Mouse (Mus musculus) midbrain, embryonic 14.5 days (tissue): ENCODE results near the gene Chic1. TPM values are rescaled to one million over a fixed set of nuclear protein-coding genes. Genes with fewer than 3 reads are reported as not detected.

ENCODE experiments used
- ATAC-seq: fragments of 200-750 bp; cut with Nextera tagmentation; 2 replicates; pipeline ENCODE4 v1.8.0; 2017; ENCODE audit warnings: moderate number of reproducible peaks, moderate library complexity; ENCODE audit not compliant: low FRiP score, low TSS enrichment
- DNase-seq: peaks from one replicate; pipeline ENCODE4 v3.0.0-alpha.2; 2015
- H3K27ac ChIP-seq: fragments of 300-500 bp; sonication (generic); replicated peaks from 2 replicates; pipeline ENCODE4 v1.5.1; 2014; ENCODE audit warnings: mild to moderate bottlenecking, low read depth, low read length, moderate library complexity
- H3K27me3 ChIP-seq: fragments of 300-500 bp; sonication (generic); 2 replicates; pipeline ENCODE4 v1.6.1; 2014; ENCODE audit warnings: low read length, control low read depth, mixed read lengths; ENCODE audit not compliant: control insufficient read depth, insufficient read depth
- H3K36me3 ChIP-seq: fragments of 300-500 bp; sonication (generic); 2 replicates; pipeline ENCODE4 v1.6.1; 2014; ENCODE audit warnings: low read length, control low read depth; ENCODE audit not compliant: control insufficient read depth, insufficient read depth
- H3K4me1 ChIP-seq: fragments of 300-500 bp; sonication (generic); 2 replicates; pipeline ENCODE4 v1.6.1; 2014; ENCODE audit warnings: mild to moderate bottlenecking, antibody characterized with exemption, low read length, control low read depth; ENCODE audit not compliant: control insufficient read depth, insufficient read depth
- H3K4me2 ChIP-seq: fragments of 300-500 bp; sonication (generic); 2 replicates; pipeline ENCODE4 v1.6.1; 2014; ENCODE audit warnings: mild to moderate bottlenecking, low read length, moderate library complexity
- H3K4me3 ChIP-seq: fragments of 300-500 bp; sonication (generic); replicated peaks from 2 replicates; pipeline ENCODE4 v1.5.1; 2014; ENCODE audit warnings: low read depth, low read length
- H3K9ac ChIP-seq: fragments of 300-500 bp; sonication (generic); replicated peaks from 2 replicates; pipeline ENCODE4 v1.6.1; 2014; ENCODE audit warnings: mild to moderate bottlenecking, low read length, moderate library complexity
- H3K9me3 ChIP-seq: fragments of 300-500 bp; sonication (generic); 2 replicates; pipeline ENCODE4 v1.6.1; 2016; ENCODE audit warnings: low read length, control low read depth, mixed read lengths; ENCODE audit not compliant: control insufficient read depth
- WGBS: fragments of 180-500 bp; shearing (Covaris S2); extraction: QIAGEN DNeasy Blood & Tissue Kit; methylation state at CpG from one replicate; pipeline ENCODE4 v1.1.7; 2014; 5-methylcytosine and 5-hydroxymethylcytosine counted together
- polyA plus RNA-seq: library from polyadenylated mRNA; unstranded; fragments of >200 nt; fragmentation: Nextera tagmentation; extraction: Ambion mirVana; gene quantifications from 2 replicates; pipeline ENCODE4 v1.2.1, GENCODE M21; 2014

Chic1 gene
- polyA plus RNA-seq, 1 experiment from 2014 or later = 8.4 TPM

DNA sequence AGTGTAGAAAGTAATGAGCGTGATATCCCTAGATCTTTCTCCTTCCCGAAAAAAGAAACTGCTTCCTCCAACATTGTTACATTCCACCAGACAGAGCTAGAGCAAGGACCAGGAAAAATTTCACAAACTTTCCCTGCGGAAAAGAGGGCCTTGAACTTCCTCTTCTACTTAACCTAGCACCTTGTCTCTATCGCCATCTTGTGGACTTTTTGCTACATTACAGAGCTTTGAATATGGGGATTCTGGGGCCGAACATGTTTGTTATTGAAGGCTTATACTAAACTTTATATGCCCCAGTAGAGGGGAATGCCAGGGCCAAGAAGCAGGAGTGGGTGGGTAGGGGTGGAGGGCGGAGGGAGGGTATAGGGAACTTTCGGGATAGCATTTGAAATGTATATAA is 87.5 kb downstream of the Chic1 start:
- H3K27me3 ChIP-seq = peaks cover 15% of the 10 kb centered on the region
- no peak overlapping the region for H3K9ac ChIP-seq
- H3K4me1 ChIP-seq = no peaks in the 10 kb centered on the region
- H3K36me3 ChIP-seq = no peaks in the 10 kb centered on the region
- no peak for ATAC-seq
- no peaks in the 10 kb centered on the region for H3K9me3 ChIP-seq
- WGBS = 37% methylated on average over 7 of the region's 7 CpGs
- peak; percentile 69 for DNase-seq
- no peak overlapping the region for H3K4me2 ChIP-seq
- H3K4me3 ChIP-seq = no peak overlapping the region
- H3K27ac ChIP-seq = no peak overlapping the region

Other genes with a start within 250 kb of the Chic1 start
- gene Nap1l2, start 169.8 kb upstream of the Chic1 start, polyA plus RNA-seq = 73.2 and 81.2 TPM in 2 replicates
- not detected in 2 replicates for gene Cdx4, start 35.1 kb upstream of the Chic1 start, polyA plus RNA-seq
- gene Tsx, start 58.0 kb downstream of the Chic1 start, polyA plus RNA-seq = 0.37 and 0.47 TPM in 2 replicates
- not detected in 2 replicates for gene Gm26992, start 65.5 kb downstream of the Chic1 start, polyA plus RNA-seq